Mouse (Mus musculus): ENCODE data around the gene Sart1.
A peak's percentile ranks its signal among the peaks of the same experiment; 100 is the strongest.
"Not testable (repeated sequence)": the region's sequence is repeated elsewhere in the genome, so short reads cannot be mapped to it uniquely, and the experiment has no call there.

The Sart1 gene

DNA sequence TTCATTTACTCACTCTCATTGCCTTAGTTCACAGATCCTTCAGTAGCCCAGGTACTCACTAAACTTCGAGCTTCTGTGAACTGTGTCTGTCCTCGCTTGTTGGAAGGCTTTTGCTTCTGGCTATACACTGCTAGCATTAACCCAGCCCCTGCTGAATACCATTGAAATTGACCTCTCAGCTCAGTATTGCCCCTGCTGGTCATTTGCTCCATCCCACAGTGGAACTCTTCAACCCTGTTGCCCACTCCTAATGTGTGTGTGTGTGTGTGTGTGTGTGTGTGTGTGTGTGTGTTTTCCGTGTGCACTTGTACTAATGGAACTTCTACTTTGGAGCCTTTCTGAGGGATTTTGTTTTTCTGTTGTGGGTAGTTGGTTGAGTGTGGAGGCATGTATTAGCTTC lies 17.6 kb downstream of the Sart1 start:
- no peak for DNase-seq (ENCODE audit: low read depth, low spot score)

- DNase-seq (ENCODE audit: low read depth, low spot score), result no peak
Measured at GRCm38 (mm10) chr19:5367455-5367854, 21.0 kb downstream of the Sart1 start.

- DNase-seq (ENCODE audit: low read depth, low spot score), result no peak
Measured at GRCm38 (mm10) chr19:5367053-5367359, 21.5 kb downstream of the Sart1 start, which contains the start of gene Banf1. Gene Banf1 (minus strand): TSS chr19:5367168.

GRCm38 (mm10) chr19:5366175-5367052 lies 22.1 kb downstream of the Sart1 start, which contains the start of gene Eif1ad:
Gene Eif1ad (plus strand): TSS chr19:5366741.
- DNase-seq (ENCODE audit: low read depth, low spot score), result peak; percentile 95

DNA sequence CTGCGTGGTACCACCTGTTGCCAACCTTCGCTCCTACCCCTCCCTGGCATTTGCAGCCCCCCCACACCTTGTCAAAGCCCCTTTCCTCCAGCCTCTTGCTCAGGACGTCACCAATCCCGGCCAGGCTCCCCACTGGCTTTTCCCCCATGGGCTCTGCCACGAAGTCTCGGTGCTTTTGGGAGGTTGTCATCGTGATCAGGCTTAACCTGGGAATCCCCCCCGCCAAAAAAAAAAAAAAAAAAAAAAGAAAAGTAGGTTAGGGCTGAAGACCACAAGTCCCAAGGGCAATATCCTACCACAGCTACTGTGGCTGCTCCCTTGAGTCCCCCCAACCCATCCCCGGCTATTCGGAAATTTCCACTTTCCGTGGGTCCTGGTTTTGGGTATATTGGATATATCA lies 22.8 kb downstream of the Sart1 start:
- no peak for DNase-seq (ENCODE audit: low read depth, low spot score)

DNA sequence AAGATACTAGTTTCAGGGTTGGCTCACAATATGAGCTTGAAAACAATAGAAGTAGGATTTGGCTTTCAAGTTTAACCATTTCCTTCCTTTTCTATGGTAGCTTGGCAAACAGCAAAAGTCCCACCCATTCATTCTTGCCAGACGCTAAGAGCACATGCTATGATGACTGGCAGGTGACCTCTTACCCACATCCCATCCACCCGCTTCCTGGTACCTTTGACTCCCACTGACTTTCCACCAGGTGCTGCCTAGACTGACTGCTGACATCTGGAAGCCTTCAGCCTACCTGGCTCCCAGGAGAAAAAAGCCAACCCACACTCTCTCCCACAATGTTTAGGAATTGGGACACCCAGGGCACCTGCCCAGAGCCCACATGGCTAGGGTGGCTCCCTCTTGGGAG lies 24.4 kb downstream of the Sart1 start:
- DNase-seq (ENCODE audit: low read depth, low spot score), result no peak

- no peak for DNase-seq (ENCODE audit: low read depth, low spot score)
Measured at GRCm38 (mm10) chr19:5362186-5362585, 26.3 kb downstream of the Sart1 start.

DNA sequence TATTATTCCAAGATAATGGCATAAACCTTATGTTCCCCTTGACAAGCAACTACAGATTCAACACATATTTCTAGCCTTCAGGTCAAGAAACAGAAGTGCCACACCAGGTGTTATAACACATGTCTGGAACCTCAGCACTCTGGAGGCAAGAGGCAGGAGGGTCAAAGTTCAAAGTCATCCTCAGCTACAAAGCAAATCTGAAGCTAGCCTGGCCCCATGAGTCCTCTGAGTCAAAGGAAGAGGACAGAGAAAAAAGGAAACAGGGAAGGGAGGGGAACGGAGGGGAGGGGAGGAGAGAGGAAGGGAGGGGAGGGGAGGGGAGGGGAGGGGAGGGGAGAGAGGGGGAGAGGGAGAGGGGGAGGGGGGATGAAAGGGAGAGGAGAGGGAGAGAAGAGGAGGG lies 32.4 kb downstream of the Sart1 start:
- no peak for DNase-seq (ENCODE audit: low read depth, low spot score)

- no peak for DNase-seq (ENCODE audit: low read depth, low spot score)
Measured at GRCm38 (mm10) chr19:5353609-5354008, 34.9 kb downstream of the Sart1 start.

GRCm38 (mm10) chr19:5349502-5349873 lies 39.0 kb downstream of the Sart1 start, which contains the start of gene Cst6:
Gene Cst6 (minus strand): TSS chr19:5349574.
- not testable (repeated sequence) for DNase-seq (ENCODE audit: low read depth, low spot score)

DNA sequence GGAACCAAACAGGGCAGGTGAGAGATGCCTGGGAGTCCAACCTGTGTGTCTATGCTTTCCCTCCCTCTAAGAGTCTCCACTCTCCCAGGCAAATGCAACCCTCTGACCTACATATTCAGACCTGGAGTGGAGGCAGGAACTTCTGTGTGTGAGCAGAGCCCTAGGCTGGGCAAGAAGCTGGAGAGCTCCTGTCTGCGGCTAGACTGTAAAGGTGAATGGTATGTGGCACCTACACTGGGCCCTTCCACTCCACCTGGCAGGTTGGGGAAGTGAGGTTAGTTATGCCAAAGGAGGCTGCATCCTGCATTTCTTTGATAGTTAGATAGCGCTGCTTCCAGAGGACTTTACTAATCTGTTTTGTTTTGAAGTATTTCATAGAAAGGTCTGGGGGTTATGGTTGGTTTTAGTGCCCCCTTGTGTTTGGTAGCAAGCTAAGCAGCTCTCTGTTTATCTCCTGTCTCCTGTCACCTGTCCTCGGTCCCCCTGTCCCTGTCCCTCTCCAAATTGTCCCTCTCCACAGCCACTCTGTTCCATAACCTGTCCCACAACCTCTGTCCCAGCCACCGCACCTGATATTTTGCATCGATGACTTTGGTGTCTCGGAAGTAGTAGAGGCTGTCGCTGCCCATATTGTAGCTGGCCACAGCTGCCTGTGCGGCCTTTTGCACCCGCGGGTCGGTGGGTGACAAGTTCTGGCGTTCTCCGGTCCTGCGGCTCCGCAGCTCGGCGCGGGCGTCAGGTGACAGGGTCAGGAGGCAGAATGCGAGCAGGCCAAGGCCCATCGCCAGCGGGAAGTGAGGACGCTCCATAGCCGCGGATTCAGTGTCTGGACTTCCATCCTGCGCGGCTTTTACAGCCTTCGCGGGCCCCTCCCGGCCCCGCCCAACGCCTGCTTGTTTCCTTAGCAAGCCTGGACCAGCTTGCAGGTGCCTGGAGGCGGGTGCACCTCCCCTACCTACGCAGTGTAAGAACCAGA lies 39.7 kb downstream of the Sart1 start:
- no peak for DNase-seq (ENCODE audit: low read depth, low spot score)

- DNase-seq (ENCODE audit: low read depth, low spot score), result no peak
Measured at GRCm38 (mm10) chr19:5348064-5348463, 40.4 kb downstream of the Sart1 start.

- DNase-seq (ENCODE audit: low read depth, low spot score), result no peak
Measured at GRCm38 (mm10) chr19:5345297-5346131, 43.0 kb downstream of the Sart1 start.

DNA sequence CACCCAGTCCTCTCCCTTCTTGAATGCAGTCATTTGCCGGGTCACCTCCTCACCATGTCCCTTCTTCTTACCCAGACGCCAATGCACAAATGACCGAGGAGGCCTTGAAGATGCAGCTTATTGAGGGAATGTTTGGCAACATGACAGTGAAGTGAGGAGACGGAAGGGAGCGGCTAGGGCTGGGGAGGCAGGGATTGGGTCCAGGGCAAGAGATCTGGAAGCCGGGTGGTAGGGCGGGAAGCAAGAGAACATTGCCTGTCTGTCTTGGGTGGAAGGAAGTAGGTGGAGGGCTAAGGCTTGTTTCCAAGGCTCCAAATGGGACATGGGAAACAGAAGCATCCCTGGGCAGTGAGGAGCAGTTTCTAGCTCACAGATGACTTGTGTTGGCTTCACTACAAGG lies 47.1 kb downstream of the Sart1 start:
- DNase-seq (ENCODE audit: low read depth, low spot score), result no peak

DNA sequence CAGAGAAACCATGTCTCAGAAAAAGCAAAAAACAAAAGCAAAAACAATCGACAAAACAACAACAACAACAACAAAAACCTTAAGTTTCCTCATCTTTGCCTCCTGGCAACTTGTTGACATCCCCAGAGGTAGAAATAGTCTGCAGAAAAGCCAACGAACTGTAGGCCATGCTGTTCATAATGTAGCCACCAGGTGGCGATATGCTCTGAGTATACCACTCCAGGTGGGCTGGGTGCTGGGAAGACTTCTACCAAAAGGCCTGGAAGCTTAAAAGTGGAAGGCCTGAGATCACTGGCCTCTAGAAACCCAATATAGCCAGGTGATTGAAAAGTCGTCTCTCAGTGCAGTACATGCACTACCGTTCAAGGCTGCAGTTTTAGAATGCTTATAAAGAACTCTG lies 50.5 kb downstream of the Sart1 start:
- peak; percentile 54 for DNase-seq (ENCODE audit: low read depth, low spot score)

- no peak for DNase-seq (ENCODE audit: low read depth, low spot score)
Measured at GRCm38 (mm10) chr19:5335441-5335840, 53.1 kb downstream of the Sart1 start, which contains the start of gene Catsper1. Gene Catsper1 (plus strand): TSS chr19:5335741.

GRCm38 (mm10) chr19:5334741-5335140 lies 53.8 kb downstream of the Sart1 start:
- DNase-seq (ENCODE audit: low read depth, low spot score), result no peak

GRCm38 (mm10) chr19:5327970-5328369 lies 60.5 kb downstream of the Sart1 start:
- DNase-seq (ENCODE audit: low read depth, low spot score), result no peak
